Mouse (Mus musculus): ENCODE data around the gene Tead4. TPM values are rescaled to one million over a fixed set of nuclear protein-coding genes. Genes with fewer than 3 reads are reported as not detected.

Gene Tead4
- polyA plus RNA-seq, 1 experiment from 2014 or later: 1.6 TPM

DNA sequence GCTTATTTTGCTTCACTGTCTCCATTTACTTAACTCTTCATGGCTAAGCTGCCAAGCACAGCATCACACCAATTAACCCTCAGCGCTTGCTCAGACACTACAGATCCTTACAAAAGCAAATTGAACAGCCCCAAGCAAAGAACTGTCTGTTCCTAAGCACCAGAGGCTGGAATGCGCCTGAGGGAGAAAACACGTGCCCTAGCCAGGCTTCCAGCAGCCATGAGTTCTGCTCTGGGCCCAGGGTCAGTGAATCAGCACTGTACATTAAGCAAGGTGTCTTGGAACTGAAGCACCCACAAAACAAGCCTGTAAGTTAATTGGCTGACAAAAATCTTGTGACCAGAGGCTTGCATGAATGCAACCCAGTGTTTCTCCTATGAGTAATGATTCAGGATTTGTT, 18.5 kb downstream of the Tead4 start:
- Histone ChIP-seq H3K27ac (no peak overlapping the region), H3K4me1 (0 out of 2 replicates have a peak, but pooled peaks cover 6% of the 10 kb centered on the region)
- 0 out of 2 replicates have a peak, but pooled peaks have one; percentile 51 for ATAC-seq (ENCODE audit: low FRiP score, low read depth)

DNA sequence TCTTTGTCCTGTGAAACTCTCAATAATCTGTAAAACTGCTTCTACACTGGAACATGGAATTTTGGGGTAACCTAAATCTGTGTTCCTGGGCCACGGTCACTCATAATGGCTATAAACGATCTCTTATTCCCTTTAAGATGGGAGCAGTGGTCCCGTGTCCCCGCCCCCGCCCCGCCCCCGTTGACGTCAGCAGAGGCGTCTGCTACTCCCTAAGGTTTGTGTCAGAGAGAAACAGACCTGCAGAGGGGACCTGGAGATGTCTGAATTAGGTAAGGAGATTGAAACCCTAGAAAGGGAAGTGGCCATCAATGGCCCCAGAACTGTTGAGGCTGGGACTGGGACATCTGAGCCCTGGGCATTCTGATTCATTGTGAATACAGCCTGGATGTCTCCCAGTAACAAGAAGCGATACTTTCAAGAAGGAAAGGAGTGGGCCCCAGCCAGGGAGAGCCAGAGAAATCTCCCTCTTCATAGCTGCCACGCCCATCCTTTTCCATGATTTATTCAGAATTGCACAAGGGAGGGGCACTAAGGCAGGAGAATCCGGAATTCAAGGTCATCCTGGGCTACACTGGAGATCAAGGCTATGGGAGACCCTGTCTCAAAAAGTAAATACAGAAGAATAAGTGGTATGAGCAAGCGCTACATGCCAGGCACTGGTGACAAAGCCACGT, 20.0 kb downstream of the Tead4 start:
- no peak for ATAC-seq (ENCODE audit: low FRiP score, low read depth)

More for the DNA sequence above, 18.5 kb downstream of the Tead4 start:
- no peaks in the 10 kb centered on the region for H3K9me3 ChIP-seq
- H3K27me3 ChIP-seq (replicated peaks): no peaks in the 10 kb centered on the region
- no peaks in the 10 kb centered on the region for H3K36me3 ChIP-seq
- H3K9ac ChIP-seq: no peak overlapping the region
- no peak overlapping the region for H3K4me3 ChIP-seq
- WGBS: 17% methylated on average over 3 of the region's 3 CpGs
- H3K4me2 ChIP-seq (replicated peaks): no peak overlapping the region

GRCm38 (mm10) chr6:128279608-128280007, 21.0 kb downstream of the Tead4 start:
- no peaks in the 10 kb centered on the region for H3K36me3 ChIP-seq
- H3K4me1 ChIP-seq: no peaks in the 10 kb centered on the region
- H3K4me3 ChIP-seq: no peak overlapping the region
- no peak overlapping the region for H3K27ac ChIP-seq
- H3K9ac ChIP-seq: no peak overlapping the region
- 34% methylated on average over 5 of the region's 5 CpGs for WGBS
- H3K9me3 ChIP-seq: no peaks in the 10 kb centered on the region
- ATAC-seq (ENCODE audit: low FRiP score, low read depth): no peak
- no peak overlapping the region for H3K4me2 ChIP-seq (replicated peaks)
- no peaks in the 10 kb centered on the region for H3K27me3 ChIP-seq (replicated peaks)

More for the DNA sequence above, 20.0 kb downstream of the Tead4 start:
- 53% methylated on average over 14 of the region's 14 CpGs for WGBS
- Histone ChIP-seq H3K9ac (no peak overlapping the region), H3K9me3 (no peaks in the 10 kb centered on the region), H3K27ac (no peak overlapping the region), H3K27me3 (replicated peaks) (no peaks in the 10 kb centered on the region), H3K4me1 (no peaks in the 10 kb centered on the region), H3K36me3 (no peaks in the 10 kb centered on the region), H3K4me3 (no peak overlapping the region), H3K4me2 (replicated peaks) (no peak overlapping the region)

- no peak overlapping the region for H3K4me3 ChIP-seq
- H3K27me3 ChIP-seq (replicated peaks): no peaks in the 10 kb centered on the region
- H3K4me2 ChIP-seq (replicated peaks): no peak overlapping the region
- no peak overlapping the region for H3K9ac ChIP-seq
- no peaks in the 10 kb centered on the region for H3K36me3 ChIP-seq
- WGBS: 75% methylated on average over 4 of the region's 4 CpGs
- H3K9me3 ChIP-seq: no peaks in the 10 kb centered on the region
- no peaks in the 10 kb centered on the region for H3K4me1 ChIP-seq
- H3K27ac ChIP-seq: no peak overlapping the region
- no peak for ATAC-seq (ENCODE audit: low FRiP score, low read depth)
Observed at GRCm38 (mm10) chr6:128279099-128279498, 21.5 kb downstream of the Tead4 start.

DNA sequence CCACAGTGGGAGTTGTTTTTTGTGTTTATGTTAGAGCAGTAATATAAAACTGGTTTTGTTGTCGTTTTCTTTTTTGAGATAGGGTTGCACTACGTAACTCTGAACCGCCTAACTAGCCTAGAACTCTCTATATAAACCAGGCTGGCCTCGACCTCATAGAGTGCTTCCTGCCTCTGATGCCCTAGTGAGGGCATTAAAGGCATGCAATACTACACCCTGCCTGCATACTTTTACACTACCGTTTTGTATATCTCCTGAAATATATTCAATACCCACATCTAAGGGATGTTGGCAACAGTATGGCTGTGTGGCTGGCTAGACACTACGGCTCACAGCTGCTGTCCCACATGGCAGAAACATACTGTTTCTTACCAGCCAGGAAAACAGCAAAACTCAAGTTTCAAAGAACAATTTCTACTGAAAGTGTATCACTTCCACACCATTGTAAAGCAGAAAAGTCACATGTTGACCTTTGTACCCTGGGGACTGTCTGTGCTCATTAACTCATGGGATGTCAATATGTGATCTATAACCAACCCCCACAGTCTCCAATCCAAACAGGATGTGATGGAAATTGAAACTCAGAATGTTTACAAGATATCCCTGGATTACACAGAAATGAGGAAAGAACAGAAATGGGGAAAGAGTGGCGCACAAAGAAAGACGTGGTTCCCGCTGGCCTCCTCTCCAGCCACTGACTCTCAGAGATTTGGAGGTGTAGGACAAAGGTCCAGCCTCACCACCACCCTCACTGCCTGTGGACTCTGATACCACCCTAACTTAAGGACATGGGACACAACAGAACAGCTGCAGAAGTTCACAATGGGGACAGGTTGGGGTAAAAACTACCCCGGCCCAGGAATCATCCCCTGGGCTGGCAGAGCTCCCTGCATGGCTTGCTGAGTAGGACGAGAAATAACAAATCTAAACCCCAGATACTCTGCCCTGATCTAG, 23.2 kb downstream of the Tead4 start:
- Histone ChIP-seq H3K9ac (no peak overlapping the region), H3K4me2 (replicated peaks) (no peak overlapping the region), H3K9me3 (no peaks in the 10 kb centered on the region), H3K36me3 (no peaks in the 10 kb centered on the region), H3K27me3 (replicated peaks) (no peaks in the 10 kb centered on the region), H3K27ac (no peak overlapping the region), H3K4me3 (no peak overlapping the region), H3K4me1 (no peaks in the 10 kb centered on the region)
- no peak for ATAC-seq (ENCODE audit: low FRiP score, low read depth)
- 90% methylated on average over 11 of the region's 11 CpGs for WGBS

DNA sequence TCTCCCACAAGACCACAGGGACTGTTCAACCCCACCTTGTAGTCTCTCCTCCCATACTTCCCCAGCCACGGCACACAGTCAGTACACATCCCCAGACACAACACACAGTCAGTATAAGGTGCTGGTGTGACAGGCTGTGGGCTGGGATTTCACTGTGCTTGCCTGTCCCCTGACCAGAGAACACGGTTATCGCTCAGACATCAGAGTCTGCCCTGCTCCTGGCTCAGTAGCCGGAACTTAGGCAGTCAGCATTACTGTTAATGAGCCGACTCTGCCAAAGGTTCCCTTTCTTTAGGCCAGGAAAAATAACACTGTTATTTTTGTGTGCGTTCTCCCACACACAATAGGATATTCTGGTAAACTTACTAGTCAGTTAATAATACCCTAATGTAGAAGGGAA, 24.3 kb downstream of the Tead4 start:
- H3K4me2 ChIP-seq (replicated peaks): no peak overlapping the region
- no peaks in the 10 kb centered on the region for H3K9me3 ChIP-seq
- H3K9ac ChIP-seq: no peak overlapping the region
- 93% methylated on average over 6 of the region's 6 CpGs for WGBS
- no peak overlapping the region for H3K27ac ChIP-seq
- no peak overlapping the region for H3K4me3 ChIP-seq
- no peaks in the 10 kb centered on the region for H3K4me1 ChIP-seq
- no peaks in the 10 kb centered on the region for H3K36me3 ChIP-seq
- no peaks in the 10 kb centered on the region for H3K27me3 ChIP-seq (replicated peaks)
- ATAC-seq (ENCODE audit: low FRiP score, low read depth): no peak

GRCm38 (mm10) chr6:128275506-128276064, 25.0 kb downstream of the Tead4 start:
- Histone ChIP-seq H3K9ac (no peak overlapping the region), H3K9me3 (no peaks in the 10 kb centered on the region), H3K4me1 (no peaks in the 10 kb centered on the region), H3K4me3 (no peak overlapping the region), H3K4me2 (replicated peaks) (no peak overlapping the region), H3K36me3 (no peaks in the 10 kb centered on the region), H3K27me3 (replicated peaks) (no peaks in the 10 kb centered on the region), H3K27ac (no peak overlapping the region)
- ATAC-seq (ENCODE audit: low FRiP score, low read depth): no peak
- 89% methylated on average over 8 of the region's 8 CpGs for WGBS

DNA sequence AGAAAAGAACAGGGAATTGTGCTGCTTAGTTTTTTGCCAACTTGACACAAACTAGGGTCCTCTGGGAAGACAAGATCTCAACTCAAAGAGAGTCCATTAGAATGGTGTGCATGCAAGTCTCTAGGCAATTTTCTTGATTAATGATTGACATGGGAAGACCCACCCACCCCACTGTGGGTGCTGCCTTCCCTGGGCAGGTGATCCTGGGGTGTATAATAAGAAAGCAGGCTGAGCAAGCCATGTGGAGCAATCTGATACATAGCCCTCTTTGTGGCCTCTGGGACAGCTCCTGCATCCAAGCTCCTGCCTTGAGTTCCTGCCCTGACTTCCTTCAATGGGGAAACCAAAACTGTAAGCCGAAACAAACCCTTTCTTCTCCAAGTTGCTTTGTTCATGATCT, 27.1 kb downstream of the Tead4 start:
- Histone ChIP-seq H3K27ac (no peak overlapping the region), H3K9ac (no peak overlapping the region), H3K27me3 (replicated peaks) (no peaks in the 10 kb centered on the region), H3K36me3 (no peaks in the 10 kb centered on the region), H3K9me3 (no peaks in the 10 kb centered on the region), H3K4me3 (no peak overlapping the region), H3K4me1 (no peaks in the 10 kb centered on the region), H3K4me2 (replicated peaks) (no peak overlapping the region)
- WGBS: 84% methylated on average over 1 of the region's 1 CpGs
- no peak for ATAC-seq (ENCODE audit: low FRiP score, low read depth)

DNA sequence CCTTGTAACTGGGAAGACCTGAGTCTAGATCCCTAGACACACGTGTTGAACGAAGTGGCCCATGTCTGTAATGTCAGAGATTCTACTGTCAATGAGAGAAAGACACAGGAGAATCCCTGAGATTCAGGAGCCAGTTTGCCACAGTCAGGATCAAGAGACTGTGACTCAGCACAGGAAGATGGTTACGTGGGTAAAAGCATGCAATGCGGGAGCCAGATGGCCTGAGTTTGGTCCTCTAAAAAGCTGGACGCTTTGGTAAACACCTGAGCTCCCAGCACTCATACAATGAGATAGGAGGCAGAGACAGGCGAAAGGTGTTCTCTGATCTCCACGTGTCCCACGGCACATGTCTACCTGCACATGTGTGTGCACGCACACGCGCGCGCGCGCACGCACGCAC, 27.9 kb downstream of the Tead4 start:
- no peak overlapping the region for H3K4me2 ChIP-seq (replicated peaks)
- WGBS: 96% methylated on average over 17 of the region's 17 CpGs
- ATAC-seq (ENCODE audit: low FRiP score, low read depth): no peak

DNA sequence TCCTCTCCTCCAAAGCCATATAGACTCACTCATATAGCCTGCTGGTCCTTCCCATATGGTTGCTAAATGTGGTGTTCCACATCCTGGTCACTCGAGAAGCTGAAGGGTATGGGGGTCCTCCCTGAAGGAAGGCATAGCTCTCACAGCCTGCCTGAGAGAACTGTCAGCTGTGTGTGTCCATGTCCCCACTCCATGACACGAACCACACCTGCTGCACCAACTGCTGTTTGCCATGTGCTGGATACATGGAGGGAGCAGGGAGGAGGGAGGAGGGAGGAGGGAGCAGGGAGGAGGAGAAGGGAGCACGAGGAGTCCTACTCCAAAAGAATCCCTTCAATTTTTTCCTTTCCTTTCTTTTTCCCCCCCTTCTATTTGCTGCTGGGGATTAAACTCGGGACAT, 30.8 kb downstream of the Tead4 start:
- Histone ChIP-seq H3K9ac (no peak overlapping the region), H3K9me3 (no peaks in the 10 kb centered on the region), H3K27me3 (replicated peaks) (no peaks in the 10 kb centered on the region), H3K4me3 (no peak overlapping the region), H3K27ac (no peak overlapping the region), H3K4me2 (replicated peaks) (no peak overlapping the region), H3K4me1 (no peaks in the 10 kb centered on the region), H3K36me3 (no peaks in the 10 kb centered on the region)
- ATAC-seq (ENCODE audit: low FRiP score, low read depth): no peak
- 76% methylated on average over 4 of the region's 4 CpGs for whole genome bisulfite sequencing

More for the DNA sequence above, 27.9 kb downstream of the Tead4 start:
- Histone ChIP-seq H3K9me3 (no peaks in the 10 kb centered on the region), H3K36me3 (no peaks in the 10 kb centered on the region), H3K4me3 (no peak overlapping the region), H3K9ac (no peak overlapping the region), H3K4me1 (no peaks in the 10 kb centered on the region), H3K27ac (no peak overlapping the region), H3K27me3 (replicated peaks) (no peaks in the 10 kb centered on the region)

DNA sequence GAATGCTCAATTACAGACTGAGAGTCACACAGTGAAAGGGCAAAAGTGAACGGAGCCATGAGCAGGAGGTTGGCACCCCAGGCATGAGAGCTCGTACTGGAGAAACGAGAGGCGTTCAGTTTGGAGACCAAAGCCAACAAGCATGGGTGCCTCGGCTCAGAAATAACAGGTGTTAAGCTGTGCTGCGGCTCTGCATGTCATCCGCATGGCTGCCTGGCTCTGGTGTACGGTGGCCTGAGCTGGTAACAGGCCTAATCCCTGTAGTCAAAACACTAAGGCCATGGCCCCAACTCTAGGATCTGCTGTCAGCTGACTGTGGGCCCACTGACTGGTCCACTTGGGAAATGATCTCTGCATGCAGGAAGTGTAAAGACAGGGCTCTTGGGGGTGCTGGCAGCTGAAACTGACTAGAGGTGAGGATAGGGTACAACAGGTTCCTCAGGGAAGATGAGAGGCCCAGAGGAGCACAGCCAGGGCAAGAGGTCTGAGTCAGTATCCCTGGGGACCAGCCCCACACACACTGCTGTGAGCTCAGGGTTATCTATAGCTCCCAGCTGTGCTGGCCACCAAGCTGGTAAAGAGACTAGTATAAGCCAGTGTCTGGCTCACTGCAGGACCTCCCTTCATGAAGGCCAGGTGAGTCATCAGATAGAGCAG, 35.6 kb downstream of the Tead4 start:
- 91% methylated on average over 8 of the region's 8 CpGs for WGBS
- Histone ChIP-seq H3K4me2 (replicated peaks) (no peak overlapping the region), H3K9me3 (no peaks in the 10 kb centered on the region), H3K27ac (no peak overlapping the region), H3K4me3 (no peak overlapping the region), H3K9ac (no peak overlapping the region), H3K4me1 (no peaks in the 10 kb centered on the region), H3K27me3 (replicated peaks) (no peaks in the 10 kb centered on the region), H3K36me3 (no peaks in the 10 kb centered on the region)
- ATAC-seq (ENCODE audit: low FRiP score, low read depth): no peak

GRCm38 (mm10) chr6:128261486-128261885, 39.1 kb downstream of the Tead4 start:
- Histone ChIP-seq H3K36me3 (no peaks in the 10 kb centered on the region), H3K4me2 (replicated peaks) (no peak overlapping the region), H3K4me3 (no peak overlapping the region), H3K4me1 (no peaks in the 10 kb centered on the region), H3K27ac (no peak overlapping the region), H3K27me3 (replicated peaks) (no peaks in the 10 kb centered on the region), H3K9me3 (no peaks in the 10 kb centered on the region), H3K9ac (no peak overlapping the region)
- ATAC-seq (ENCODE audit: low FRiP score, low read depth): no peak
- 58% methylated on average over 1 of the region's 1 CpGs for WGBS

Measured in neural tube, embryonic 12.5 days (tissue).